Mouse (Mus musculus): ENCODE measurements around the gene Lypd1. TPM values are rescaled to one million over a fixed set of nuclear protein-coding genes. Genes with fewer than 3 reads are reported as not detected.

The Lypd1 gene
- polyA plus RNA-seq, 1 experiment from 2014 or later, result 0.91 TPM

DNA sequence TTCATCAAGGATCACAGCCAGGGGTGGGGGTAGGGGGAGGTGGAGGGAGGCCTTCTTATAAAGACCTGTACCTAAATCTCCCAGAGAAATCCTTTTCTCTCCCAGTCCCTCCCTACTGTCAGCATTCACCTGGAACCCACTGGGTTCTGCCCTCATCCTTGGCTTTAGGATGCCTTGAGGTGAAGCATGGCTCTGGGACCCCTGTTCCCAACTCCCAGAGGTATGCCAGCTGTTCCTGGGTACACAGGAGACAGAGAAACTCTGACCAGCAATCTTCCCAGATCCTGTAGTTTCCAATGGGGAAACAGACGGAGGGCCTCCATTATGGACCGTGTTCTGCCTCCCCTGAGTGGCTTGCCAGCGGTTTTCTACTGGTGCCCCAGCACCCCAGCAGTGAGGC lies 7.8 kb upstream of the Lypd1 start:
- no peak for ATAC-seq (ENCODE audit: insufficient read depth)
- no peak for DNase-seq
- 87% methylated on average over 3 of the region's 3 CpGs for WGBS

DNA sequence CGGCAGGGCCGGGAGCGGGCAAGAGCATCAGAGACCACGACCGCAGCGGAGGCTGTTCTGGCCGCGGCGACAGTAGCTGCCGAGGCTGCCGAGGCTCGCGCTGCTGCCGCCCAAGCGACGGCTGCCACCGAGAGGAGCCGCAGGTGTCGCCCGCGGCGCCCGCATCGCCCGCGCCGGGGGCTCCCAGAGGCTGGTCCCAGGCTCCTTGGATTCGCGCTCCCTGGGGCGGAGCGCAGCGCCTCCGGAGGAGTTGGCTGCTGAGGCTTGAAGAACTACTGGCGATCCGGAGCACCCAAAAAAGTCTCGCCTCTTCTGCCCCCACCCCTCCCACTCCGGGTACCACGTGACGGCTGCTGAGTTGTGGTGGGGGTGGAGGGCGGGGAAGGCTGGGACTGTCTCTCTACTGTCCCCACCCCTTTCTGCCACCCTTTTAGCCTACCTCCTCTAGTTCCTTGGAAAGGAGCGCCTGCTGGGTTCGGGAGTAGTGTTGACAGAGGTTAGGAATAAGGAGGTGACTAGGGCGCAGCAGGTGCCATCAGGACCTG lies 928 bp downstream of the Lypd1 start:
- no peaks in the 10 kb centered on the region for H3K9me3 ChIP-seq (ENCODE audit: low read depth, low read length)
- no peaks in the 10 kb centered on the region for H3K36me3 ChIP-seq (ENCODE audit: insufficient read depth)
- H3K9ac ChIP-seq, result peak overlapping the region; percentile 23; the same call in 1 of the 2 replicates
- under 1% methylated on average over 42 of the region's 43 CpGs for WGBS
- DNase-seq, result peak; percentile 58
- no peak for TF ChIP-seq CTCF (IDR thresholded peaks at IDR 0.05; ENCODE audit: low read depth)
- H3K4me2 ChIP-seq, result peak overlapping the region; percentile 94
- no peak overlapping the region for H3K27ac ChIP-seq (ENCODE audit: low read depth)
- ATAC-seq (ENCODE audit: insufficient read depth), result peak; percentile 67
- H3K4me3 ChIP-seq (ENCODE audit: low read depth, low read length), result peak overlapping the region; percentile 44
- H3K27me3 ChIP-seq (ENCODE audit: insufficient read depth, low read length), result peaks cover 37% of the 10 kb centered on the region
- H3K4me1 ChIP-seq (ENCODE audit: insufficient read depth), result no peaks in the 10 kb centered on the region

More for the DNA sequence above, 7.8 kb upstream of the Lypd1 start:
- Histone ChIP-seq H3K9ac (no peak overlapping the region), H3K36me3 (ENCODE audit: insufficient read depth) (no peaks in the 10 kb centered on the region), H3K4me2 (no peak overlapping the region), H3K27ac (ENCODE audit: low read depth) (no peak overlapping the region), H3K9me3 (ENCODE audit: low read depth, low read length) (no peaks in the 10 kb centered on the region), H3K27me3 (ENCODE audit: insufficient read depth, low read length) (no peaks in the 10 kb centered on the region), H3K4me3 (ENCODE audit: low read depth, low read length) (no peak overlapping the region), H3K4me1 (ENCODE audit: insufficient read depth) (no peaks in the 10 kb centered on the region)
- TF ChIP-seq CTCF (IDR thresholded peaks at IDR 0.05; ENCODE audit: low read depth), result no peak

DNA sequence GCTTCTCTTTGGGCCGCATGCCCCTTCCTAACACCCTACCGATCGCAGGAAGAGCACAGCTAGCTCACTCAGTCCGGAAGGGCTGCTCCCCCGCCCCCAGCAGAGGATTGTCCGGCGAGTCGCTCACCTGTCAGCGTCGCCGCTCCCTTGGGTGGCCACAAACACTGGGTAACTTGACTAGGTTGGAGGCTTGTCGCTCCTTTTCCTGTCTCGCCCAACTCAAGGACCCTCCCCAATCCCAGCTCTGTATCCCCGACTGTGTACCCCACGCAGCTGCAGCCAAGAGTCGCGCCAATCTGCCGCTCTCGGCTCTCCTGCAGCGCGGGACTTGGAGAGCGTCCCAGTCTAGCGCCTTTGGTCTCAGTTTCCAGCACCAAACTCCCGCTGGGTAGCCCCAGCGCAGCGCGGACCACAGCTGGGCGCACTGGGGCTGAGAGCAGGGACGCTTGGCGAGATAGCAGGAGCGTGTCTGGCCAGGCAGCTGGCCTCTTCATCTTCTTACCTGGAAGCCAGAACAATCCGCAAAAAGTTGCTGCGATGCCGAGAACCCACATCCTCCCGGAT lies 1.5 kb downstream of the Lypd1 start:
- Histone ChIP-seq H3K9me3 (ENCODE audit: low read depth, low read length) (no peaks in the 10 kb centered on the region), H3K4me3 (ENCODE audit: low read depth, low read length) (peak overlapping the region; percentile 44), H3K36me3 (ENCODE audit: insufficient read depth) (no peaks in the 10 kb centered on the region), H3K27me3 (ENCODE audit: insufficient read depth, low read length) (peaks cover 37% of the 10 kb centered on the region), H3K4me1 (ENCODE audit: insufficient read depth) (no peaks in the 10 kb centered on the region), H3K9ac (peak overlapping the region; percentile 23; the same call in 1 of the 2 replicates), H3K4me2 (peak overlapping the region; percentile 94), H3K27ac (ENCODE audit: low read depth) (no peak overlapping the region)
- TF ChIP-seq CTCF (IDR thresholded peaks at IDR 0.05; ENCODE audit: low read depth), result no peak
- ATAC-seq (ENCODE audit: insufficient read depth), result peak; percentile 76
- DNase-seq, result peak; percentile 87
- under 1% methylated on average over 35 of the region's 35 CpGs for WGBS

DNA sequence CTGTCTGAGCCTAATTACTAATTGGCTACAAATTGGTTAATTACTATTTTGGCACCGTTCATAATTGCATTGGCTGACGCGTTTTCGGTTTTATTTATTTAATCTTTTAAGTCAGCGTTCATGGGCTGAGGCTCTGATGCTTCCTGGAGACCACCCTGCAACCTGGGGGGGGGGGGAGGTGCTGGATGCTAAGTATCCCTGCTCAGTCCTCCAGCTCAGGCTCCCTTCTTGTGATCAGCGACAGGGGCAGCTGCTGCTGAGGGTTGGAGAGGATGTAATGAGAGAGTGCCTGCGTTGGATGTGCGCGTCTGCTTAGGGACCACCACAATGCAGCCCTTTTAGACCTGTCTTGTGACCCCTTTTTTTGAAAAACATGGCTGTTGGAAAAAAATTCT lies 2.0 kb downstream of the Lypd1 start:
- H3K27ac ChIP-seq (ENCODE audit: low read depth), result no peak overlapping the region
- peaks cover 37% of the 10 kb centered on the region for H3K27me3 ChIP-seq (ENCODE audit: insufficient read depth, low read length)
- no peak for TF ChIP-seq CTCF (IDR thresholded peaks at IDR 0.05; ENCODE audit: low read depth)
- peak overlapping the region; percentile 94 for H3K4me2 ChIP-seq
- no peak overlapping the region for H3K9ac ChIP-seq
- WGBS, result 2% methylated on average over 9 of the region's 9 CpGs
- no peak for DNase-seq
- peak overlapping the region; percentile 44 for H3K4me3 ChIP-seq (ENCODE audit: low read depth, low read length)
- no peaks in the 10 kb centered on the region for H3K4me1 ChIP-seq (ENCODE audit: insufficient read depth)
- H3K36me3 ChIP-seq (ENCODE audit: insufficient read depth), result no peaks in the 10 kb centered on the region
- ATAC-seq (ENCODE audit: insufficient read depth), result peak; percentile 40
- no peaks in the 10 kb centered on the region for H3K9me3 ChIP-seq (ENCODE audit: low read depth, low read length)

DNA sequence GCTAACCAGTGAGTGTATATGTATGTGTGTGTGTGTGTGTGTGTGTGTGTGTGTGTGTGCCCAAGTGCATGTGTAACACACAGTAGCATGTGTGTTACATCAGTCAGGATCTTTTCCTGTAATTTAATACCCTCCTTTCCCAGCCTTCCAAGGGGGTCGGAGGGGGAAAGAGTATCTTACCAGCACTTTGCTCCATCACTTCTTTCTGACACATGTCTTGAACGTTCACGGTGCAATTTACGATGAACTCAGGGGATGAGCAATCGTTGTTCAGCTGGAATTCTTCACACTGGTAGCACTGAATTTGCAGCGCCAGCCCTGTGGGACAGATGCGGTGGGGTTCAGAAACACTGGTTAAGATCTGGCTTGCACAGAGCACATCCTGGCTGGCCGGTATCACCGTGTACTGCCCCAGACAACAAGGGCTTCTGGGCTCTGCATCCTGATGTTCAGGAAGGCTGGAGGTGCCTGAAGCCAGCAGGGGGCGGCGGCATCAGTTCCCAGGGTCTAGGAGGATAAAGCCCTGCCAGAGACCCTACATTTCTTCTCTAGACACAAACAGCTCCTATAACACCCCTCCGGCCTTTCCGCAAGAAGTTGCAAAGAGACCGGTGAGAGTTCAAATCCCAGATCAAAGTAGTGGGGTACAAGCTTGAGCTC lies 2.6 kb downstream of the Lypd1 start:
- WGBS, result 8% methylated on average over 14 of the region's 14 CpGs
- Histone ChIP-seq H3K36me3 (ENCODE audit: insufficient read depth) (no peaks in the 10 kb centered on the region), H3K27me3 (ENCODE audit: insufficient read depth, low read length) (peaks cover 37% of the 10 kb centered on the region), H3K4me3 (ENCODE audit: low read depth, low read length) (peak overlapping the region; percentile 44; the same call in 1 of the 2 replicates), H3K4me1 (ENCODE audit: insufficient read depth) (no peaks in the 10 kb centered on the region), H3K9me3 (ENCODE audit: low read depth, low read length) (no peaks in the 10 kb centered on the region), H3K9ac (no peak overlapping the region), H3K4me2 (peak overlapping the region; percentile 94; the same call in 1 of the 2 replicates), H3K27ac (ENCODE audit: low read depth) (no peak overlapping the region)
- peak; percentile 64 for TF ChIP-seq CTCF (IDR thresholded peaks at IDR 0.05; ENCODE audit: low read depth)
- ATAC-seq (ENCODE audit: insufficient read depth) (peak; percentile 35; the same call in 1 of the 2 replicates), DNase-seq (peak; percentile 75)

DNA sequence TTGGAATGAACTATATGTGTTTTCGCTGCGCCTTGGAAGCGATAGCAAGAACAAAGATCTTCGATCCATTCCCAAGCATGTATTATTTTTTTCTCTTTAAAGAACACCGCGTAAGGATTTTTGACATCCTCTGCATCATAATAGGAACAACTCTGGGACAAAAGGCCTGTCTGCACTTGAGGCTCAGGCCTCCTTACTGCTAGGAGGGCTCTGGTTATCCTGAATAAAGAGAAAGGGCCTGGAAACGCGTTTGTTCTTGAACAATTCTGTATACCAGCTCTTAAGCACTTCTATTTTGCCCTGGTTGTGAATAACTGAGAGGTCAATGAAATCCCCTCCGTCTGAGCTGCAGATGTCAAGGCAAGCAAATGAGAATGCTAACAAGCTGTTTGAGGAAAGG lies 19.7 kb downstream of the Lypd1 start:
- TF ChIP-seq CTCF (IDR thresholded peaks at IDR 0.05; ENCODE audit: low read depth), result no peak

DNA sequence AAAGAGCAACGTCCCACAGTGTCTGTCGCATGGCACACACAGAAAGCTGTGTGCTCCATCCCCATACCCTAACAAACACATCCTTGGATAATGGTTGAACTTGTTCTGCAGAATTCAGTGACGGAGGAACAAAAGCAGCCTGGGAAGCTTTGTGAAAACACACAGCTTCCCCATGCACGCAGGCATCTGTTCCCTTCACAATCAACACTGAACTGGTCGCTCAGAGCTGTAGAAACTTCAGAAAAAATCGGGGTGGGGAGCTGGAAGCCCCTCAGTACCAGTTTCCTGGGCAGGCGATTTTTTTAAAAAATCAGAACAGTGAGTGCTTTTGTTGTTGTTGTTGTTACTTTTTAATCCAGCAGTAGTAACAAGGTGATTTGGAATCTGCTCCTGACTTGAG lies 42.8 kb downstream of the Lypd1 start:
- Histone ChIP-seq H3K27ac (ENCODE audit: low read depth) (no peak overlapping the region), H3K4me2 (no peak overlapping the region), H3K9ac (no peak overlapping the region), H3K4me1 (ENCODE audit: insufficient read depth) (no peaks in the 10 kb centered on the region), H3K9me3 (ENCODE audit: low read depth, low read length) (no peaks in the 10 kb centered on the region), H3K36me3 (ENCODE audit: insufficient read depth) (no peaks in the 10 kb centered on the region), H3K27me3 (ENCODE audit: insufficient read depth, low read length) (no peaks in the 10 kb centered on the region), H3K4me3 (ENCODE audit: low read depth, low read length) (no peak overlapping the region)
- TF ChIP-seq CTCF (IDR thresholded peaks at IDR 0.05; ENCODE audit: low read depth), result no peak
- 42% methylated on average over 7 of the region's 7 CpGs for WGBS
- no peak for ATAC-seq (ENCODE audit: insufficient read depth)
- DNase-seq, result no peak

More for the DNA sequence above, 19.7 kb downstream of the Lypd1 start:
- no peak overlapping the region for H3K4me2 ChIP-seq
- no peaks in the 10 kb centered on the region for H3K9me3 ChIP-seq (ENCODE audit: low read depth, low read length)
- no peaks in the 10 kb centered on the region for H3K4me1 ChIP-seq (ENCODE audit: insufficient read depth)
- H3K27me3 ChIP-seq (ENCODE audit: insufficient read depth, low read length), result no peaks in the 10 kb centered on the region
- no peak overlapping the region for H3K9ac ChIP-seq
- no peak for DNase-seq
- ATAC-seq (ENCODE audit: insufficient read depth), result no peak
- no peak overlapping the region for H3K27ac ChIP-seq (ENCODE audit: low read depth)
- 86% methylated on average over 9 of the region's 9 CpGs for WGBS
- H3K4me3 ChIP-seq (ENCODE audit: low read depth, low read length), result no peak overlapping the region
- no peaks in the 10 kb centered on the region for H3K36me3 ChIP-seq (ENCODE audit: insufficient read depth)
